7 mouse cellular contexts compared by ENCODE assay signal in genomic region chr9:116384176-116385076, GRCm38 (mm10).
DNase-seq lines count a peak whose midpoint lies in the region; ATAC-seq and TF ChIP-seq lines count a peak whose summit lies in the region.

No protein-coding gene starts in this region.

- peak; percentile 87 for TF ChIP-seq CTCF in Patski (IDR thresholded peaks at IDR 0.05)
- peak; percentile 80; the same call in 1 of the 2 replicates for TF ChIP-seq CTCF in spleen, adult 2 months (IDR thresholded peaks at IDR 0.05; ENCODE audit: extremely low read depth, insufficient read depth, insufficient read length, insufficient replicate concordance)

- POLR2A ChIA-PET in Patski (lab: Charles Lee) = interaction anchor here (1.2 kb wide), 1 partner anchor 260 kb away, joined by 3 read pairs; no protein-coding TSS in a partner anchor

- no peaks in the 10 kb centered on the region for H3K27me3 ChIP-seq in Patski
- H3K27me3 ChIP-seq in spleen, adult 2 months (ENCODE audit: control insufficient read depth, insufficient read depth, low read length) = no peaks in the 10 kb centered on the region

- CTCF ChIA-PET in Patski (lab: Charles Lee) = interaction anchor here (0.7 to 2.3 kb wide), 21 partner anchors 11 to 332 kb away, joined by 3 to 19 read pairs (median 3); partner anchors contain the start of gene Tgfbr2

- no peaks in the 10 kb centered on the region for H3K36me3 ChIP-seq in spleen, adult 2 months (ENCODE audit: control insufficient read depth, insufficient read depth, low read length)

- no peak overlapping the region for H3K4me3 ChIP-seq in spleen, adult 2 months (ENCODE audit: extremely low read depth, insufficient read depth, insufficient read length)

- DNase-seq in Patski (ENCODE audit: low read depth, low spot score) = peak; percentile 53
- peak; percentile 70 for DNase-seq in embryo, embryonic 10 days (ENCODE audit: low spot score)
- peak; percentile 81 for DNase-seq in gastrocnemius, postnatal 25 days
- peak; percentile 19 to 75 for DNase-seq in left cerebral cortex, adult 9 months (ENCODE audit: low spot score in 2 of 2)
- peak; percentile 92 to 96 for DNase-seq in spleen, adult 2 months (ENCODE audit: low read depth in 1 of 2, low spot score in 2 of 2)

- 26% methylated on average over 21 of the region's 21 CpGs for WGBS in spleen, adult 2 months

- ATAC-seq in Patski = peak; percentile 78
- ATAC-seq in inflammation-experienced regulatory T-cells, adult 6 months = peak; percentile 100
- peak; percentile 96 for ATAC-seq in megakaryocyte, adult 5-6 weeks (ENCODE audit: poor library complexity, severe bottlenecking)

- H3K4me1 ChIP-seq in spleen, adult 2 months (ENCODE audit: control insufficient read depth, insufficient read depth, insufficient read length) = peaks cover 11% of the 10 kb centered on the region

- TF ChIP-seq POLR2A in spleen, adult 2 months (IDR thresholded peaks at IDR 0.05; ENCODE audit: low read depth, low read length) = peak; percentile 25; the same call in 1 of the 2 replicates

- peak overlapping the region; percentile 56 for H3K27ac ChIP-seq in spleen, adult 2 months (ENCODE audit: insufficient read depth, low read length)

- in situ Hi-C loops in Patski (cut with MboI; ENCODE audit: low pct_unique_long_range_greater_than_20kb) = loop anchor here (5.0 to 10.0 kb wide), 2 partner anchors 162 to 300 kb away; no protein-coding TSS in a partner anchor
